Mouse (Mus musculus) layer of hippocampus, postnatal 25 days (tissue): ENCODE data around the gene Clns1a. TPM values are rescaled to one million over a fixed set of nuclear protein-coding genes. Genes with fewer than 3 reads are reported as not detected.

Source experiments
- DNase-seq, 2 experiments: peaks; one replicate each; pipeline ENCODE4 v3.0.0; 2022; ENCODE audit warnings: mixed read lengths in 2 of 2, low spot score in 1 of 2; ENCODE audit errors: extremely low spot score in 1 of 2
- total RNA-seq, 2 experiments: library from RNA; stranded (reverse); gene quantifications; 2 replicates each; pipeline ENCODE4 v1.2.3; 2021

The Clns1a gene
- total RNA-seq, 2 experiments from 2014 or later = 80.3 to 91.2 TPM

DNA sequence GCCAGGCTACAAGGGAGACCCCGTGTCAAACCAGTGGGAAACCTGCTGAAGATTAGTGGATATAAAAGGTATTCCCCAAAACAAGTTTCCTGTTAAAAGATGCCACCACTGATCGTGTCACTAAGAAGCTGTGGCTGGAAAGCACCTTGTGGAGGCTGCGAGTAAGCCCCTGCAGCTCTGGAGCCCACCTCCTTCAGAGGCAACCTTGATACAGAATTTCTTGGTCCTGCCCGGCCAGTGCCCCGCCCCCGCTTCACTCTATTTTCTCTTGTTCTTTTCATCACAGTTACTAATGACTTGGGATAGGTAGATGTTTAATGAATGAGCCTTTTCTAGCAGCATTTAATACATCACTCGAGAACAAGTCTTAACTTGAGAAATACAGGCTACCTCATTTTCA, 29.6 kb downstream of the Clns1a start:
- DNase-seq = no peak

GRCm38 (mm10) chr7:97726778-97727177, 30.3 kb downstream of the Clns1a start:
- no peak for DNase-seq

- no peak for DNase-seq
Observed at GRCm38 (mm10) chr7:97728666-97729614, 32.5 kb downstream of the Clns1a start.

DNA sequence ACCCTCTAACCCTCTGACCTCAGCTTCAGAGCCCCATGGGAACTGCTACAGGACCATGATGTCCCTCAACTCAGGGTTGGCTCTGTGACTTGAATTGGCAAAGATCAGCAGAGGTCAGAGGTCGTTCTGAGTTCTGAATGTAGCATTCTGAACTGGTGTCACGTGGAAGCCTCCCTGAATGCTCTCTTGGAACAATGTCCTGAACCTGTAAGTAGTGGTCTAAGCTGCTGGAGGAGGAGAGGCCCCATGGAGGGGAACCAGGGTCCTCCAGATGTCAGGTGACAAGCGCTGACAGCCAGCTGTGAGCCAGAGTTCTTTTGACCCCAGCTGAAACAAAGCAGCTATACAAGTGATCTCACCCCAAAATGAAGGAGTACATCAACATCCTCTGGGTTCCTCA, 34.0 kb downstream of the Clns1a start:
- no peak for DNase-seq

- no peak for DNase-seq
Observed at GRCm38 (mm10) chr7:97733606-97734005, 37.2 kb downstream of the Clns1a start.

DNA sequence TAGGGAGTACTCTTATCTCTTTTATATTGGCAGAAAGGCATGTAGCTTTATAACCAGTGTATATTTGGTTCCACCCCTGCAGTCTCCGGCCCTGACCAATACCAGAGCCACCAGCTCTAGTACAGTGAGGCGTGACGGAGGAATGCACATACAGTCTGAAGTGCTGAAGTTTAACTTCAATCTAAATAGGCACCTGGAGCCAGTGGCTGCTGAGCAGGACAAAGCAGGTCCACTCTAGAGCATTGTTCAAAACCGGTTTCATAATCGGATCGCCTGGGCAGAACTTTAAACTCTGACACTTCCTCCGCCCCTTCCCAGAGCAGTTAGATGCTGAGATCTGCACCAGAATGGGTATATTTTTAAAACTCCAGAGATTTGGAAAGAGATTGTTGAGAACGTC, 38.6 kb downstream of the Clns1a start:
- no peak for DNase-seq

DNA sequence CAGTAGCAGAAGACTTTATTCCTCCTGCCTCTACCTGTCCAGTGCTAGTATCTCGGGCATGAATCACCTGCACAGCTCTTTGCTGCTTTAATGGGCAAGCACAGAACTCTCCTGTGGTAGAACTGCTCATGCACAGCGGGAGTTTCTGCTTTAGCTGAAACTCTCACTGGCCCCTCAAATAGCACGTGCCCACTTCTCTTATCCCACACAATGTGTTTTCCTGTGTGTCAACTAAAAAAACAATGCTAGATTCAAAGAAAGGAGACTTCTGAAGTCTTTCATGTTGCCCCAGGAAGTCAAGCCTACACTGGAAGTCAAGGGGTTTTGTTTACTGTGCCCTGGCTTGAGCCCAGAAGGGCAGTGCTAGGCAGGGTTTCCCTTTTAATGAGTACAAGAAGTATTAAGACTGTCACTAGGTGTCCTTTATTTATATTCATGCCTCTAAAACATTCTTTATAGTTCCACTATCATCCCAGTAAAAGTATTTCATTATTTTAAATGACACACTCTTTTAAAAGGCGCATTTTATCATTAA, 39.5 kb downstream of the Clns1a start:
- DNase-seq = no peak

DNA sequence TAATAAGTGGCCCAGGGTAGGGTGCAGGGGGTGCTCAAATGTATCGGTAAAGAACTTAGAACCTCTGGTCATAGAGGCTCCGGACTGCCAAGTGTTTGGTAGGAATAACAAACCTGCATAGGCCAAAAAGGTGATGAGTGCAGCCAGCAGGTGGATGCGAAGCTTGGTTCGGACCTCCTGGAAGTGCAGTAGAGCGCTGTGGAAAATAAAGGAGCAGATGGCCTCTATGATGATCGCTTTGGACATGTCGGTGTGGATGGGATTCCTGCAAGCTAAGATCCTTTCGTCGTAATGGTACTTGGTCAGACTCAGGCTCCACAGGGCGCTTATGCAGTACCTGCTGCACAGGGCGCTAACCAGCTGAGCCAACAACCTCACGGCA, 40.8 kb downstream of the Clns1a start:
- no peak for DNase-seq

DNA sequence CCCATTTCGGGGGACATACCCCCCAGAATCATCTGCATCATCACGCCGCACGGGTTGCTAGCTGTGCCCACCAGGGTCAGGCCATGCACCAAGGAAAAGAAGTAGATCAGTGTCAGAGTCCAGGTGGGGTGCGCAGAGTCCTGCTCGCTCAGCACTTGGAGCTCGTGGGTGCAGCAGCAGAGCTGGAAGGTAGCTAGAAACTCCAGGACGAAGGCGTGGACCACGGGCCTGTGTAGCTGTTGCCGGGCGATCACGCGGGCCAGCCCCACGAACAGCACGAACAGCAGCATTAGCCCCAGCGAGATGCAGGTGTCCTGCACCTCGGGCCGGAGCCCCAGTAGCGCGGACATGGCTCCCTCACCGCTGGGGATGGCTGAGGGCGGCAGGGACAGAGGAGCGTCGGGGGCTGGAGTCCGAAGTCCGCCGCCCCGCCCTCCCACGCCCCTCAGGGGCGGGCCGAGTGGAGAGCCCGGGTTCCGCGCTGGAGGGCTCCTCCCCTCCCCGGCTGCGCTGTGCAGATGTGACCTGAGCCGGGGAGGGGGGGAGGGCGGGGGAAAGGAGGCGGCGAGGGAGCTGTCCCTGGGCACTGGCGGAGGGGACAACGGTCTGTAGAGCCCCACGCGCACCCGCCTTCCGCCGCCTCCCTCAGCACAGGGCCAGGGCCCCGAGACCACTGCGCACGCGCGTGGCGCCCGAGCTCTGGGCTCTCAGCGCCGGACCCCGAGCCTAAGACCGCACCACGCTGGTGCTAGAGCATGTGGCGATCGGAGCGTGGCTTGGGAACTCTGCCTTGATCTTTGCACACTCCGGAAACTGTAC, 41.4 kb downstream of the Clns1a start, which contains the start of gene Aqp11:
Aqp11 (minus strand) TSS at position 652 of the 819 bp plus-strand sequence.
- DNase-seq = peak; percentile 55 to 70

GRCm38 (mm10) chr7:97740948-97741347, 44.5 kb downstream of the Clns1a start:
- DNase-seq = no peak

- no peak for DNase-seq
Observed at GRCm38 (mm10) chr7:97741756-97742291, 45.4 kb downstream of the Clns1a start.

GRCm38 (mm10) chr7:97745299-97745698, 48.9 kb downstream of the Clns1a start:
- peak; percentile 44 to 78 for DNase-seq

GRCm38 (mm10) chr7:97747176-97747707, 50.8 kb downstream of the Clns1a start:
- DNase-seq = no peak

- peak; percentile 70 to 89 for DNase-seq
Observed at GRCm38 (mm10) chr7:97747787-97748497, 51.5 kb downstream of the Clns1a start.

DNA sequence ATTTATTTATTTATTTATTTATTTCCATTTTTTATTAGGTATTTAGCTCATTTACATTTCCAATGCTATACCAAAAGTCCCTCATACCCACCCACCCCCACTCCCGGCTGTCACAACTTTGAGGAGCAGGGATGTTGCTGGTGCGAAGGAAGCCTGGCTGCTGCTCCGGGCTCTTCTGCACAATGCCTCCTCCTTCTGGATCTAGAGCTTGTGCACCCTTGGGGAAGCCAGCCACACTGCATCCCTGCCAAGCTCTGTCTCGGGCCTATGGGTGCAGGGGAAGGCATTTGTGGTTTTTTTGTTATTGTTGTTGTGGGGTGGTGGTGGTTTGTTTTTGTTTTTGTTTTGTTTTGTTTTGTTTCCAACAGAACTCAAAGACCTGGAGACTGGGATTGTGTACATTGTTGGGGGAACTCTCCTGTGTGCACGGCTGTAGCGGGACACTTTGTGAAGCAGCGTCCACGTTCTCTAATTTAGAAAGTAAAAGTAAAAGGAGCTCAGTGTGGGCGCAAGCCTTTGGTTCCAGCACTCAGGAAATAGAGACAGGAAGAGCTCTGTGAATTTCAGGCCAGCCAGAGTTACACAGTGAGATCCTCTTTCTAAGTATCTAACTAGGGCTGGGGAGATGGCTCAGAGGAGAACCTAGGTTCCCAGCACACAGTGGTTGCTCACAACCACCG, 52.2 kb downstream of the Clns1a start:
- no peak for DNase-seq

DNA sequence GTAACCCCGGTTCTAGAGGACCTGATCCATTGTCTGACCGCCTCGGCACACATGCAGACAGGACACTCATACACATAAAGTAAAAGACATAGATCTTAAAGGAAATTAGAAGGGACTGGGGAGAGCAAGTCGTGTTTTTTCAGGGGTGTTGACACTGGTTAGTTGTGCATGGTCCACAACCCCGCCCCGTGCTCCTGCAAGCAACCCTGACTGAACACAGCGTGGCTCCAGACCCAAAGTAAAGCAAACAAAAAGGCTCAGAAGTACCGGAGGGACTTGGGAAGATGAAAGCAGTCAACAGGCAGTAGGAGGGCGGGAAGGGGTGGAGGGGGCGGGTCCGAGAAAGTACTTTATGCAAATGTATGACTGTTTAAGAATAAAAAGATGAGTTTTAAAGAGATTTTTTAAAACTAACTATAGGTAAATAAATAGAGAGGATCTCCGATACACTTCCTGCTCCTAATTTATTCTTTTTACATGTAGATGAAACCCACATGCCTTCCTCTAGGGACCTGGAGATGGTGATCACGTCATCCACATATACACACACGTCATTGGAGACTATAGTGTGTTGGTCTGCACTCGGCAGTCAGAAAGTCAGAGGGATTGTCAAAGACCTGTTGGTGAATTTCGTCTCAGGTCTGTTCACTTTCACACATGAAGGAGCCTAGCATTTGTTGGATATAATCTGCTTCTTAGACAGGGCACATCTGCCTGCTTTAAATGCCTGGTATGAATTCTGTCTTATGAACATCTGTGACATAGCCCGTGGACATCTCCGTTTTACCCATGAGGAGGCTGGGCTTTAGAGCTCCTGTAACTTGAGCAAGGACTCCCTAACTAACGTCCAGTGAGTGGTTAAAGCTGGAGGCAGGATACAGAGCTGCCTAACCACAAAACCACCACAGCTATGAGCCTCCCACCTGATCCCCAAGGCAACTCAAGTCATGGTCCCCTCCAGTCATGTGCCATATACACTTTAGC, 53.1 kb downstream of the Clns1a start:
- no peak for DNase-seq

- DNase-seq = no peak
Observed at GRCm38 (mm10) chr7:97756967-97757881, 60.8 kb downstream of the Clns1a start.
